Mouse (Mus musculus) layer of hippocampus, adult 9-10 months (tissue): ENCODE measurements around the gene Ppp1r15b.

Experiments
- DNase-seq: peaks from one replicate; pipeline ENCODE4 v3.0.0; 2022; ENCODE audit warnings: low spot score

Gene Ppp1r15b

DNA sequence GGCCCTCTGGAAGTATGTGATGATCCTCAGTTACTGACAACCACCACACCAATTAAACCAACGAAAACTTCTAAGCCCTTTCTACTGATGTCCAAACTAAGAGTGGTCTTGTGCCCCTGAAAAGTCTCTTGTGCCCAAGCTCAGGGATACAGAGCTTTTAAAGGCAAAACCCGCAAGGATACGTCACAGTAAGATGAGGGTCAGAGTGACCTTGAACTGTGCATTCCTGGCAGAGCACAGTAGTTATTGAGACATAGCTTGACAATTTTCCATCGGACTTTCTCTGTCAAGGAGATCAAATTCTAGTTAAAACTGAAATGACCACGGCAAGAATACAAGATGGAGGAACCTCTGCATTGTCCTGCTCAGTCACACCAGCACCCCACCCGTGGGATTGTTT lies 9.7 kb upstream of the Ppp1r15b start:
- DNase-seq = no peak

DNA sequence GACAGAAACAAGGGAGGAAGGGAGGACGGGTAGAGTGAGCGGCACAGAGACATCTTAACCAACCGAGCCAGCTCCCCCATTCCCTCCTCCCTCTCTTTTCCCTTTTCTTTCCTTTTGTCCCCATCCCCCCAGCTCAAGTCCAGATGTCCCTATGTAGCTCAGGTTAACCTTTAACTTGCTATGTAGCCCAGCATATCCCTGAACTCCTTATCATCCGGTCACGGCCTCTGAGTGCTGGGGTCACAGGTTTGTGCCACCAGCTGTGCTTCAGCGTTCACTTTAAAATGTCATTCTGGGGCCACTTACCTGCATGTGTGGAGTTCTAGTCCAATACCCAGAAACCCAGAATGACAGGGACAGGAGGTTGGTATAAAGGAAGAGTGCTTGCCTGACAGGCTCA lies 6.8 kb upstream of the Ppp1r15b start:
- DNase-seq = no peak

DNA sequence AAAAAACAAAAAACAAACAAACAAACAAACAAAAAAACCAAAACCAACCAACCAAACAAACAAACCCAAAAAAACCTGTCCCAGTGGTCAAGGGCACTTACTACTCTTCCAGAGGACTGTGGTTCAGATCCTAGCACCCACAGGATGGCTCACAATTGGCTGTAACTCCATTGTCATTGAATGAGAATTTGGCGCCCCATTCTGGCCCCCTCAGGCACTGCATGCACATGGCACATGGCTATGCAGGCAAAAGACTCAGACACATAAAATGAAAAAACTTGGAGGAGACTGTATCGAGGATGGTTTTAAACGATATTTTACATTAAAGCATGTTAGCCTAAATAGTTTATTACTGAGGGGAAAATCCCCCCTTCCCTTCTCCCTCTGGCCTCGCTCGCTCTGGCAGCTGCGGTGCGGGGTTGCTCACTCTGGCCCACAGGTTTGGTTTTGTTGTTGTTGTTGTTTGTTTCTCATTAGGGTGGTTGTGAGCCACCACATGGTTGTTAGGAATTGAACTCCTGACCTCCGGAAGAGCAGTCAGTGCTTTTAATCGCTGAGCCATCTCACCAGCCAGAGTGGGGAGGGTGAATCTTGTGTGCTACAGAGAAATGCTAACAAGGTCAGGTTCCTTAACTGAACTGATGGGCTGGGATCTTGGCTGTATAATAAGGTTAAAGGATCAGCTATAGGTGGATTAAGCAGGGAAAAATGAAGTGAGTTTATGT lies 5.1 kb upstream of the Ppp1r15b start:
- no peak for DNase-seq

DNA sequence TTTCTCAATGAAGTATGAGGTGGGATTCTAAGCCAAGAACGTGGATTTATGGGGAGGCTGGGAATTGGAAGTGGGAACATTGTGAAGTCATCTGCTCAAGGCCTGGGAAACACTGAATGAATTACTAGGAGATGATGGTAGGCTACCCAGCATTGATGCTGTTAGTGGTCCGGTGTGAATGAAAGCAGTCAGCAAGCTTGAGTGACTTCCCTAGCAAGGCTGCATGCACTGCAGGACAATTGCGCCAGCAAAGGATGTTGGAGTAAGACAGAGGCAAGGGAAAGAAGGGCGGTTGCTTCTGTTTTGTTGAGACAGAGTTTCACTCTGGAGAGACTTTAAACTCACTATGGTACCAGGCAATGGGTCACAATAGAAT lies 4.6 kb upstream of the Ppp1r15b start:
- no peak for DNase-seq

DNA sequence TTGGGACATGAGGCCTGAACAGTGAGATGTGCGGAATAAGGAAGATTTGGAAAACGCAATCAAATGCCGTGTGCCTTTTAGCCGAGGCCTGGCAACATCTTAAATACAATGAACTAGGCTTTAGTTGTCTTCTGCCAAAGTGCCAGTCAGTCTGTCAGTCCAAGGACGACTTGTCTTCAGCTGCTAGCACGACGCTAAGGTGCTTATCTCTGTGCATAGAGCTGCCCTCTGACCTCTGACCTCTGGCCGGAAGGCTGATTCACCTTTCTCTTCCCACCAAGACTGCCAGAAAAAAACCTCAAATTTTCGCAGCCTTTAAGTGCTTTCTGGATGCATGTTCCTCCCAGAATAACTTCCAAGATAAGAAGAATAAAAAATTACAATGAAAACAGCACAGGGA lies 3.6 kb upstream of the Ppp1r15b start:
- no peak for DNase-seq

DNA sequence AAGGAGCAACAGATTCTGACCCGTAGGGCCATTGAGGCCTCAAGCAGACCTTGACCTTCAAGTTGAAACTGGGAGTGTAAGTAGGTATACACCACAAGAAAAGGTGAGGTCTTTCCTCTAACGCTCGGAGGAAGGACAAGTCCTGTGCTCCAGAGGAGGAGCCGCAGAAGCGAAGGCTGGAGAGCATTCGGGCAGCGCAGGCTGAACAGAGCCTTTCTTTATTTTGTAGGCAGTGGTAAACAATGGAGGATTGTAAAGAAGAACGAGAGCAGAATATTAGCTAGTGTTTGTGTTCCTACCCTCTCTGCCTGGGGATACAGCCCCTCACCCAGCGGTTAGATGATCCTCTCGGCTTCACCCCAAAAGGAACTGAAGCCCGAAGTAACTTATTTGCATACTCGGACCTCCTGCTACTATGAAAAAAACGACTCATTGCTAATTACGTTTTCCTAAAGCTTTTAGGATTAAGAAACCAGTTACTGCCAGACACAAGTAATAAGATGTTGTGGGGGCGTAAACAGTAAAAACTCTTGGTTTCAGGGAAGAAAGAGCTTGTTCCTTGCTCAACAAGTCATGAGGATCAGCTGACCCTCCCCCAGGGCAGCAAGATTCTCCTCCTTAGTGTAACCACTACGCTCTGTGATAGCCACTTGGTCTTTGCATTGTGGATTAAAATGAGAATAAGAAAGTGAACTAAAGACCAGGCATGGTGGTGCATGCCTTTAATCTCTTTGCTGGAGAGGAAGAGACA lies 1.3 kb upstream of the Ppp1r15b start:
- no peak for DNase-seq

DNA sequence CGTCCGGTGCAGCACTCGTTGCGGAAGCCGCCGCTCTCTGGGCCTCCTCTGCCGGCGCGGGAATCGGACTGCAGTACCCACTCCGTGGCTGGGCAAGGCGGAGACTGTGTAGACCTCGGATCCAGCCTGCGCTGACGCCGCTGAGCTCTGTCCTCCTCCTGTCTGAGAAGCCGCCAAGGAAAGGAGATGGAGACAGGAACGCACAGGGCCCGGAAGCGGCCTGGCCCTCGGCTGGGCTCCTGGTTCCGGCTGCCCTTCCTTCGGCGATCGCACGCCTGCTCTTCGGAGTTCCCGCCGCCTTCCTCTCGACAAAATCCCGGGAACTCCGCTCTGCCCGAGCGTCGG lies 590 bp downstream of the Ppp1r15b start:
- DNase-seq = no peak

DNA sequence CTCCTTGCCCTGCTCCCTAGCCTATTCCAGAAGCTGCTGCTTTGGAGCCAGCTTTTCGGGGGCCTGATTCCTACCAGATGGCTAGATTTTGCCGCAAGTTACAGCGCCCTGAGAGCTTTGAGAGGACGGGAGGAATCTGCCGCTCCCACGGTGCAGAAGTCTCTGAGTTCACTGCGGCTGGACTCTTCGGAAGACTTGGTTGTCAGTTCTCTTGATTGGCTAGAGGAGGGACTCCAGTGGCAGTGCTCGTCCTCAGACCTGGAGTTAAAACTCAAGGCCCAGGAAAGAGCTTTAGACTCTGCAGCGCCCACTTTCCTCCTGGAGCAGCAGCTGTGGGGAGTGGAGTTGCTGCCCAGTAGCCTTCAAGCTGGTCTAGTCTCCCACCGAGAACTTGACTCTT lies 993 bp downstream of the Ppp1r15b start:
- no peak for DNase-seq

DNA sequence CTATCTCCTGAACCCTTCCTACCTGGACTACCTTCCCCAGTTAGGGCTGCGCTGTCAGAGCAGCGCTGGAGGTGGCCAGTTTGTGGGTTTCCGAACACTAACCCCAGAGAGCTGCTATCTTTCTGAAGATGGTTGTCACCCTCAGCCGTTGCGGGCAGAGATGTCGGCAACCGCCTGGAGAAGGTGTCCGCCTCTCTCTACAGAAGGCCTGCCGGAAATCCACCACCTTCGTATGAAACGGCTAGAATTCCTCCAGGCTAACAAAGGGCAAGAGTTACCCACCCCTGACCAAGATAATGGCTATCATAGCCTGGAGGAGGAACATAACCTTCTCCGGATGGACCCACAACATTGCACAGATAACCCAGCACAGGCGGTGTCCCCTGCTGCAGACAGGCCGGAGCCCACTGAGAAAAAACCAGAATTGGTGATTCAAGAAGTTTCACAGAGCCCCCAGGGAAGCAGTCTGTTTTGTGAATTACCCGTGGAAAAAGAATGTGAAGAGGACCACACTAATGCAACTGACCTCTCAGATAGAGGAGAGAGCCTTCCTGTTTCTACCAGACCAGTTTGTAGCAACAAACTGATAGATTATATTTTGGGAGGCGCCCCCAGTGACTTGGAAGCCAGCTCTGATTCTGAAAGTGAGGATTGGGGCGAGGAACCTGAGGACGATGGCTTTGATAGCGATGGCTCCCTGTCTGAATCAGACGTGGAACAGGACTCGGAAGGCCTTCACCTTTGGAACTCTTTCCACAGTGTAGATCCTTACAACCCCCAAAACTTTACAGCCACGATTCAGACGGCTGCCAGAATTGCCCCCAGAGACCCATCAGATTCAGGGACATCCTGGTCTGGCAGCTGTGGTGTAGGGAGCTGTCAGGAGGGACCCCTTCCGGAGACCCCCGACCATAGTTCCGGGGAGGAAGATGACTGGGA lies 1.7 kb downstream of the Ppp1r15b start:
- no peak for DNase-seq

DNA sequence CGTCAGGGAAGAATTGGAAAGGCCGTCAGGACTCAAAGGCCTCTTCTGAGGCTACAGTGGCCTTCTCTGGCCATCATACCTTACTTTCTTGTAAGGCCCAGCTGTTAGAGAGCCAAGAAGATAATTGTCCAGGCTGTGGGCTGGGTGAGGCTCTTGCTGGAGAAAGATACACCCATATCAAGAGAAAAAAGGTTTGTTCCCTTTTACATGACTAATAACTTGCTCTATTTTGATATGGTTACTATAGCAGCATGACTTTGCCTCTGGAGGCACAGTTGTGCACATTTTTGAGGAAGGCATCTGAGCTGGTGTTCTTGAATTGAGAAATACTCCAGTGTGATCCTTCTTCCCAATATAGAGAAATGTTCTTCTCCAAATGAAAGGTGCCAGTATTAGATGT lies 2.5 kb downstream of the Ppp1r15b start:
- DNase-seq = no peak

DNA sequence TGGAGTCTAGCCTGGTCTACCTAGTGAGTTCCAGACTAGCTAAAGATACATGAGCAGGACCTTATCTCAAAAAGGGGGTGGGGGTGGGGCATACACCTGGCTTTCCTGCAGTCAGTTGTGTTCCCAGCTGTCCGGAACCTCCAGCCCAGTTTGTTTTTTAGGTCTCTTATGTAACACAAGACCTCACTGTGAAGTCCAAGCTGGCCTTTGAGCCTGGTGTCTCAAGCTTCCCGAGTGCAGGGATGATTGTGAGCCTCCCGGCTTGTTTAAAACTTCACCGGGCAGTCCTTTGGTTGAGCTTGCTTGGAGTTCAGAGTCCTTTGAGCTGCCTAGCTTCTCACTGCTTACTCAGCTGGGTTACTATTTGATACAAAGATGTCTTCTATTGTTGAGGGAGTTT lies 3.1 kb downstream of the Ppp1r15b start:
- DNase-seq = no peak

DNA sequence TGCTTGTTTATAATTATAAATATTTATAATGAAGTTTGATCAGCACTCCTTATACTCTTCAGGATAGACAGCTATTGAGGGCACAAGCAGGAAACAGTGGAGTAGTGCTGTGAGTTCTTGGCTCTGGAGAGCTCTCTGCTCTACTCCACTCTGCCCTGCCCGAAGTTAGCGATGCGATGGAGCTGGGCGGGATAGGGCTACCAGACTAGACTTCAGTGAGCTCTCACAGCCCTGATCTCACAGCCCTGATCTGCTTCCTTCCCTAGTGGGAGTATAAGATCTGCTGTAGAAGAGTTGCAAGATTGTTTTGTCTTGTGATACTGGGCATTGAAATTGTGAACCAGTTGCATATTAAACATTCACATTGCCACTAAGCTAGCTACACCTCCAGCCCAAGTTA lies 3.9 kb downstream of the Ppp1r15b start:
- DNase-seq = no peak

DNA sequence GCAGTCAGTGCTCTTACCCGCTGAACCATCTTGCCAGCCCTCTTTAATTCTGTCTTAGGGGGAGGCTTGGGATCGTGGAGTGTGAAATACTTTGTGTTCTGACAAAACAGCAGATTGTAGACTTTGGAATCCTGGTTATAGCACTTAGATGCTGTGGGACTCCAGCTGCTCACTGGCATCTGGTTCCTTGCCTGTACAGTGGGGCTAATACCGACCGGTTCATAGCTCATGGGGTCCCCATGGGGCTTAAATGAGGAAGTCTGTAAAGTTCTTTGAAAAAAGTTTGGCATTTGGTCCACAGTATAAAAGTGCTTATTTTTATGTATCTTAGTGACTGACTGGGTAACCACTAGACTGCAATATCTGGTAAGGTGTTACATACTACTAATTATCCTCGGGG lies 4.9 kb downstream of the Ppp1r15b start:
- no peak for DNase-seq

DNA sequence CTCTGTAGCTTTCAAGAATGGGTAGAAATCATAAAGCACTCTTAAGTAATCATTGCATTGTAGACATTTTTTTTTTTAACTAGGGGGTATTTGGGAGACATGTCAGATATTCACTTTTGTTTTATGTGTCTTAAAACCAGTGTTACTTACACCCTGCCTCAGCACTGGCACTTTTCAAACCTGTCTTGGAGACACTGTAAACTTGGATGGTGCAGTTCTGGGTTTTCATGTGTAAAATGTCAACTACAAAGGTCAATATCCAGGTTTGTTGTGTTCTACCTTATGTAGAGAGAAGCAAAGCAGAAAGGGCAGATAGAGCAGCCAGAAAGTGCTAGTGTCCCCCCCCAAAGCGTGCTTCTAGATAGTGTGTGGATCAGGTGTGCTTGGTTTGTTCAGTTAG lies 7.5 kb downstream of the Ppp1r15b start:
- DNase-seq = no peak

DNA sequence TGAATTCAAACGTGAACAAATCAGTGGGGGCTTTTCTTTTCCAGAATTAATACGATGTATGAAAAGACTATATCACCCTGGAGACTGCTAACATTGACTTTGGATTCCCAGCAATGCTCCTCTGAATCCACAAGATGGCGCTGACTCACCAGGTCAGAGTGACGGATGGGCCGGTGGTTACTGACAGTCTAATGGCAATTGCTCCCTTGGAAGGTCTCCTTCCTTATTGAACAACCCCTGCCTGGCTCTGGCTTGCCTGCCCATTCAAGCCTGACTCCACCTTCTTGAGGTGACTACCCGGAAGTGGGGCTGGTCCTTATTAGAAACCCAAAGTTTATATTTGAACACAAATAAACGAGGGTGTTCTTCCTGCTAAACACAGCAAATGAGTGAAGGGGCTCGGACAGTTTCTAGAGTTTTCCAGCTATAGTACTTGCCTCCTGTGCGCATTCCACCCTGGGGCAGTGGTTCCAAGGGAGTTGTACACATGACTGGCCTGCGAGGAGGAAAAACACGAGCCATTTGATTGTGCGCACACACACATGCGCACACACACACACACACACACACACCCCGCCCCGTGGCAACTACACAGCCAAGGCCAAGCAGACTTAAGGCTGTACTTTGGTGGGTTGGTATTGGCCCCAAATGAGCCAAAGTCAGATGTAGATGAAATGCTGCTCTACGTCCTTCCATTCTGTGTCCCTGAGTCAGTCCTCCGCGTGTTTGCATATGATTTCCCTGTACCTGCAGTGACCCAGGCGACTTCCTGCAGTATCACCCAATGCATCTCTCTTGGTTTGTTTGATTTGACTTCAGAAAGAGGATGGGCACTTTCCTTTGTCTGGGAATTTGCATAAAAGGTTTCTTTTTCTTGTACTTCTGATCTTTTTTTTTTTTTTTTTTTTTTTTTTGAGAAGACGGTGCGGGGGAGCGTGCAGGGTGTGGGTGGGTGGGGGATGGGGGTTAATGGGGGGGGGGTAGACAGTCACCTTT lies 15.4 kb downstream of the Ppp1r15b start:
- DNase-seq = peak; percentile 59

DNA sequence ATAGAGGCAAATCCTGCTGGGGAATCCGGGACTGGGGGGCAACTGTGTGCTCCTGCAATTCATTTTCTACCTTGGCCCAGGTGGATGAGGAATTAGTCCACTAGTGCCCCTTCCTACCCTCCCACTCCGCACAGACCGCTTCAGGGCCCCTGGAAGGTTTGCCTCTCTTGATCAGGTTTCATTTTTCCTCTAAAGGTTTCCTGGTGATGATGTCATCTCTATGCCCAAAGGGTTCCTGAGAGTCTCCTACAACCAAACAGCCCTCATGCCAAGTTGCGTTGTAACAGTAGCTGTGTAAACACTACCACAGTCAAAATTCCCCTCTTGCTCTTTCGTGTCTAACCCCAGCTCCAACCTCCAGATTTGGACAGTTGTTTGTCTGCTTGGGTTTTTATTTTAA lies 16.4 kb downstream of the Ppp1r15b start:
- DNase-seq = no peak

DNA sequence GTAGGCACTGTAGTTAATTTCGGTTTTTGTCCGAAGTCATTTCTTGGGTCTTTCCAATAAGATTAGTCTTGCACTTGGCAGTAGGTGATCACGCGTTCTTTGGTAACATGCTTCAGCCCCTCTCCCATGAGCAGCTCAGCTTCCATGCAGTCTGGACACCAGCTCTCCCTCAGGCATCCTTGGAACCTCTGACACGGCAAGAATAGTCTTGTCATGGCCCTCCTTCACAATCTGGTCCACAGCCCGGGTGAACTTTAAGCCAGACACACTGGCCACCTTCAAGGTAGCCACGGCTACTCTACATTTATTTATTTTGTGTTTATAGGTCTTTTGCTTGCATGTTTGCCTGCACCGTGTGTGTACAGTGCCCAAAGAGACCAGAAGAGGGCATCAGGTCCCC lies 17.2 kb downstream of the Ppp1r15b start:
- no peak for DNase-seq

DNA sequence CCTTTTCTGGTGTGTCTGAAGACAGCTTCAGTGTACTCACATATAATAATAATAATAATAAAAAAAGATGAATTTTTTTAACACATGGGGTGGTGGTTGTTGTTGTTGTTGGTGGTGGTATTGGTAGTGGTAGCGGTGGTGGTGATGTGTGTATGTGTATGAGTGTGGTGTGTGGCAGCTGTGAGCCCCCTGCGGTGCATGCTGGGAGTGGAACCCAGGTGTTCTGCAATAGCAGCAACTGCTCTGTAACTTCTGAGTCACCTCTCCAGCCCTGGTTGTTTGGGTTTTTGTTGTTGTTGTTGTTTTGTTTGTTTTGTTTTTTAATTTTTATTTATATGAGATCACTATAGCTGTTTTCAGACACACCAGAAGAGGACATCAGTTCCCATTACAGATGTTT lies 19.6 kb downstream of the Ppp1r15b start:
- no peak for DNase-seq

DNA sequence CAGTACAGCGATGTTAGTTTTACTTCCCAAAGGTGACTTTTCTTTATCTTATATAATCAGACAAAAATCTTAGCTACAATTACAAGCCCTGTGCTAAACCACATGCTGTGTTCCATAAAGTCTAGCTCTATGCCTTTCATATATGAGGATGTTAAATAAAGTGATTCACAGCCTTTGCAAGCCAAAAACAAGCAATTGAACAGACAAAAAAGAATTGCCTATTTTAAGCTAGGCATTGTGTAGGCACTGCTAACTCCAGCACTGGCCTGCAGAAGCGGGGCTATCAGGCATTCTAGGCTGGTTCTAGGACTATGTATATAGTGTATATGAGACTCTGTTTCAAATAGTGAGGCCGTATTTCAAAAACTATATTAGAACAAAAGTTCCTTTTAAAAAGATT lies 21.3 kb downstream of the Ppp1r15b start:
- DNase-seq = no peak

DNA sequence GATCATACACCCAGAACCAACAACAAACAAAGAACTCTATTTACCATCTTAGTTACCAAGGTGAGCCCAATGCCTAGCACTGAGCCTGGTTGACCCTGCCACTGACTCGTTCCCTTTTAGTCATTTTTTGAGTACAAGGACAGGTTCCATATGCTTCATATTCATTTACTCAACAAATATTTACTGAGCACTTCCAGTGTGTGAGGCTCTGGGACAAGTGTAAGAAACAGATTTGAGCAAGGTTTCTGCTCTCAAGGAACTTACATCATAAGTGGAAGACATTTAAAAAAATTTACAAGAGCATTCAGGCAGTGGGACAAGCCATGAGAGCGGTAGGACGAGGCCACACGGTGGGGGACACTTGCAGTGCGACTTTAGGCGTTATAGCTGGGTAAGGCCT lies 24.3 kb downstream of the Ppp1r15b start:
- DNase-seq = no peak

DNA sequence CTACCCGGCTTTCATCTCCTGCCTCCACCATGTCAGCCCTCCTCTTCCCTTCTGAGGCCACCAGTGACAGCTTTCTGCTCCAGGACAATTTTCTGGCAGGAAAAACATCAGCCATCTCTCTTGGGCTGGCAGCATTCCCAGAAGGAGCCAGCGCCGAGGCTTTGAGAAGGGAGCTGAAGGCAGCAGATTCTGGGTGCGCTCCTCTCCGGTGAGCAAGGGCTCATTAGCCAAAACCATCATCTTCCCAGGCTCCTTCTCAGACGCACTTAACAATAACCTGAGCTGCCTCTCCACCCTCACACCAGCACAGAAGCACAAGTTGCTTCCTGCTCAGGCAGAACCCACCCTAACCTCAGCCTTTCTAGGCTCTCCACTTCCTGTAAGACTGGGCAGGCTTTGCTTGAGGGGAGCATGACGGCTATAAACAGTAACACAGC lies 28.2 kb downstream of the Ppp1r15b start:
- no peak for DNase-seq

DNA sequence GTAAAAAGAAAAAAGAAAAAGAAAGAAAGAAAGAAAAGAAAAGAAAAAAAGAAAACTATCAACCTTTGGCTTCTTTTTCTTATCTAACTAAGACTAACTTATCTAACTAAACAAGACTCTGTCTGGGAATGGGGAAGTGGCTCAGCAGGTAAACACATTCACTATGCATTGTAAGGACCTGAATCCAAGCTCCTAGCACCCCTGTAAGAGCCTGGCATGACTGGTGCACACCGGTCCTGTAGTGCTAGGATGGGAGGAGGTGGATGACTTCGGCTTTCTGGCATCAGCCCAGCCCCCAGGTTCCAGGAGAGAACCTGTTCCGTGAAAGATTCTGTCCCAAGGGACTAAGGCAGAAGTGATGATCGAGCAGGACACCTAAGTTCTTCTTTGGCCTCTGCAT lies 30.6 kb downstream of the Ppp1r15b start:
- DNase-seq = no peak
